9 mouse cellular contexts compared by ENCODE assay signal in the genomic region with DNA sequence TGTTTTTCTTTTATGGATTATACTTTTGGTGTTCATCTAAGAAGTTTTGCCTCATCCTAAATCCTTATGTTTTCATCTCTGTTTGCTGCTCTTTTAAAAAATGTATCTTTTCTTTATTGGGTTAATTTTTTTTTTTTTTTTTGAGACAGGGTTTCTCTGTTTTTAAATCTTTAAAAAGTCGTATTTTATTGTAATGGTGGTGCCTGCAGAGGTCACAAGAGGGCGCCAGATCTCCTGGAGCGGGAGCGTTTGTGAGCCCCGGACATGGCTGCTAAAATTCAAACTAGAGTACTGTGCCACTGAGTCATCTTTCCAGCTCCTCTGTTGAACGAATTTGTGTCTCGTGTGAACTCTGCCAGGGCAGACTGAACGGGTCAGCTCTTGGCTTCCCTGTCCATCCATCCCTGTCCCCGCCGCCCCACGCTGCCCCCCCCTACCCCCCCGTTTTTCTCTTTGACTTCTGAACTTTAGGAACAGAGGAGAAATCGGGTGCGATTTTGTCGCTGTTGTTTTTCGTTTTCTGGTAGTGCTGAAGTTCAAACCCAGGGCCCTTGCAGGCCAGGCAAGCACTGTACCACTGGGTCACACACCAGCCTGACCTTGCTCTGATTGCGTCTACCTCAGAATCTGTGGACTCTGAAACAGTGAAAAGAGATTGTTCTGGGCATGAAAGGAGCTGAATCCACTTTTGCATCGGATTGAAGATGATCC. TPM values are rescaled to one million over a fixed set of nuclear protein-coding genes. Genes with fewer than 3 reads are reported as not detected.
DNase-seq lines count a peak whose midpoint lies in the region; ATAC-seq and TF ChIP-seq lines count a peak whose summit lies in the region.
"Had no signal": no experiment of that assay in that cellular context is flagged by ENCODE, and none has a peak within 500 bp of the region (broad histone marks: within the 10 kb centered on the region; RNA-seq: fewer than 3 reads in every experiment).

No protein-coding gene starts in this region.

- peak; percentile 77 for TF ChIP-seq CTCF in thymus, adult 2 months (IDR thresholded peaks at IDR 0.05; ENCODE audit: borderline replicate concordance, control insufficient read depth, extremely low read depth, insufficient read depth, low read length, poor library complexity)

- no peaks in the 10 kb centered on the region; the same call in 1 of the 2 replicates for H3K4me1 ChIP-seq in embryonic facial prominence, embryonic 12.5 days
- peaks cover 21% of the 10 kb centered on the region for H3K4me1 ChIP-seq in heart, embryonic 13.5 days
- H3K4me1 ChIP-seq in kidney, embryonic 16.5 days (ENCODE audit: insufficient read depth, low read length) = 0 out of 2 replicates have a peak, but pooled peaks cover 8% of the 10 kb centered on the region
- H3K4me1 ChIP-seq in liver, embryonic 16.5 days (ENCODE audit: control insufficient read depth, low read depth, low read length) = no peaks in the 10 kb centered on the region
- H3K4me1 ChIP-seq in neural tube, embryonic 11.5 days (ENCODE audit: control insufficient read depth, insufficient read depth, low read length) = no peaks in the 10 kb centered on the region
- H3K4me1 ChIP-seq in thymus, adult 2 months (replicated peaks; ENCODE audit: control insufficient read depth, insufficient read depth, low read length) = peaks cover 17% of the 10 kb centered on the region

- 13% methylated on average over 18 of the region's 18 CpGs for WGBS in embryonic facial prominence, embryonic 12.5 days
- WGBS in heart, embryonic 13.5 days = 12% methylated on average over 18 of the region's 18 CpGs
- WGBS in kidney, embryonic 16.5 days = 13% methylated on average over 18 of the region's 18 CpGs
- WGBS in liver, embryonic 16.5 days (ENCODE audit: insufficient replicate concordance) = 12% methylated on average over 18 of the region's 18 CpGs
- WGBS in neural tube, embryonic 11.5 days = 20% methylated on average over 18 of the region's 18 CpGs
- WGBS in thymus, adult 2 months = 17% methylated on average over 18 of the region's 18 CpGs

- H3K4me3 ChIP-seq in embryonic facial prominence, embryonic 12.5 days = peak overlapping the region; percentile 33
- H3K4me3 ChIP-seq in heart, embryonic 13.5 days = peak overlapping the region; percentile 52
- peak overlapping the region; percentile 39 for H3K4me3 ChIP-seq in kidney, embryonic 16.5 days (ENCODE audit: low read length)
- H3K4me3 ChIP-seq in liver, embryonic 16.5 days (ENCODE audit: low read depth, low read length) = peak overlapping the region; percentile 30
- peak overlapping the region; percentile 25 for H3K4me3 ChIP-seq in neural tube, embryonic 11.5 days (ENCODE audit: low read depth, low read length)
- H3K4me3 ChIP-seq in thymus, adult 2 months (ENCODE audit: control insufficient read depth, insufficient read depth, low read length) = no peak overlapping the region

- peak overlapping the region; percentile 48 for H3K4me2 ChIP-seq in embryonic facial prominence, embryonic 12.5 days (replicated peaks)
- H3K4me2 ChIP-seq in heart, embryonic 13.5 days = peak overlapping the region; percentile 66
- peak overlapping the region; percentile 49 for H3K4me2 ChIP-seq in kidney, embryonic 16.5 days (replicated peaks; ENCODE audit: low read depth, low read length)
- H3K4me2 ChIP-seq in liver, embryonic 16.5 days (ENCODE audit: low read depth, low read length) = peak overlapping the region; percentile 45
- H3K4me2 ChIP-seq in neural tube, embryonic 11.5 days (ENCODE audit: low read depth) = peak overlapping the region; percentile 34

- peak overlapping the region; percentile 52; the same call in 1 of the 2 replicates for H3K9ac ChIP-seq in embryonic facial prominence, embryonic 12.5 days
- H3K9ac ChIP-seq in heart, embryonic 13.5 days = peak overlapping the region; percentile 73
- H3K9ac ChIP-seq in kidney, embryonic 16.5 days (replicated peaks; ENCODE audit: low read length) = peak overlapping the region; percentile 61; the same call in 1 of the 2 replicates
- H3K9ac ChIP-seq in liver, embryonic 16.5 days (ENCODE audit: low read depth, low read length) = no peak overlapping the region
- H3K9ac ChIP-seq in neural tube, embryonic 11.5 days (ENCODE audit: low read length) = peak overlapping the region; percentile 35

- no peaks in the 10 kb centered on the region for H3K9me3 ChIP-seq in embryonic facial prominence, embryonic 12.5 days
- no peaks in the 10 kb centered on the region for H3K9me3 ChIP-seq in heart, embryonic 13.5 days
- no peaks in the 10 kb centered on the region for H3K9me3 ChIP-seq in kidney, embryonic 16.5 days (ENCODE audit: low read length)
- no peaks in the 10 kb centered on the region for H3K9me3 ChIP-seq in liver, embryonic 16.5 days (replicated peaks; ENCODE audit: control insufficient read depth, low read length)
- H3K9me3 ChIP-seq in neural tube, embryonic 11.5 days (ENCODE audit: control insufficient read depth, low read length) = no peaks in the 10 kb centered on the region

- ATAC-seq in embryonic facial prominence, embryonic 12.5 days (ENCODE audit: insufficient number of reproducible peaks, insufficient read depth, low FRiP score, low TSS enrichment) = no peak
- ATAC-seq in heart, embryonic 13.5 days (ENCODE audit: extremely low read depth, insufficient number of reproducible peaks, low FRiP score, low TSS enrichment) = no peak
- no peak; the same call in 1 of the 2 replicates for ATAC-seq in kidney, embryonic 16.5 days (ENCODE audit: low FRiP score, low TSS enrichment)
- ATAC-seq in liver, embryonic 16.5 days (ENCODE audit: low read depth) = no peak
- ATAC-seq in neural tube, embryonic 11.5 days (ENCODE audit: insufficient read depth, low FRiP score, low TSS enrichment) = no peak

- DNase-seq in CD4-positive, CD25-positive, alpha-beta regulatory T cell, adult 2 months (ENCODE audit: low read depth, low spot score) = peak; percentile 87
- peak; percentile 80 for DNase-seq in adrenal gland, postnatal 10 days
- peak; percentile 69 for DNase-seq in neural tube, embryonic 11.5 days (ENCODE audit: low spot score)
- DNase-seq in thymus, adult 2 months = peak; percentile 67

- H3K27ac ChIP-seq in embryonic facial prominence, embryonic 12.5 days = no peak overlapping the region
- H3K27ac ChIP-seq in heart, embryonic 13.5 days (replicated peaks) = no peak overlapping the region
- no peak overlapping the region for H3K27ac ChIP-seq in kidney, embryonic 16.5 days (ENCODE audit: low read length)
- H3K27ac ChIP-seq in liver, embryonic 16.5 days (ENCODE audit: low read length) = no peak overlapping the region
- H3K27ac ChIP-seq in neural tube, embryonic 11.5 days (ENCODE audit: low read depth, low read length) = no peak overlapping the region
- no peak overlapping the region for H3K27ac ChIP-seq in thymus, adult 2 months (ENCODE audit: control insufficient read depth, insufficient read depth, low read length)

- peaks cover 17% of the 10 kb centered on the region; the same call in 1 of the 2 replicates for H3K27me3 ChIP-seq in embryonic facial prominence, embryonic 12.5 days
- peaks cover 19% of the 10 kb centered on the region for H3K27me3 ChIP-seq in heart, embryonic 13.5 days (replicated peaks)
- no peaks in the 10 kb centered on the region for H3K27me3 ChIP-seq in kidney, embryonic 16.5 days (ENCODE audit: insufficient read depth, low read length)
- H3K27me3 ChIP-seq in liver, embryonic 16.5 days (ENCODE audit: control insufficient read depth, insufficient read depth, low read depth, low read length) = peaks cover 8% of the 10 kb centered on the region
- no peaks in the 10 kb centered on the region for H3K27me3 ChIP-seq in neural tube, embryonic 11.5 days (ENCODE audit: control insufficient read depth, insufficient read depth, low read length)
- H3K27me3 ChIP-seq in thymus, adult 2 months (ENCODE audit: control insufficient read depth, insufficient read depth, low read length) = no peaks in the 10 kb centered on the region

- H3K36me3 ChIP-seq in embryonic facial prominence, embryonic 12.5 days = no peaks in the 10 kb centered on the region
- H3K36me3 ChIP-seq in heart, embryonic 13.5 days = no peaks in the 10 kb centered on the region
- H3K36me3 ChIP-seq in kidney, embryonic 16.5 days (ENCODE audit: insufficient read depth, low read length) = no peaks in the 10 kb centered on the region
- no peaks in the 10 kb centered on the region for H3K36me3 ChIP-seq in liver, embryonic 16.5 days (ENCODE audit: control insufficient read depth, insufficient read depth)
- no peaks in the 10 kb centered on the region for H3K36me3 ChIP-seq in neural tube, embryonic 11.5 days (ENCODE audit: control insufficient read depth, insufficient read depth, low read length)
- no peaks in the 10 kb centered on the region for H3K36me3 ChIP-seq in thymus, adult 2 months (ENCODE audit: control insufficient read depth, insufficient read depth, low read length)

- TF ChIP-seq POLR2A in thymus, adult 2 months (IDR thresholded peaks at IDR 0.05; ENCODE audit: control insufficient read depth, extremely low read depth, insufficient read depth, low read length, poor library complexity) = no peak

RNA-seq across cellular contexts. Expression of a gene that starts 3.3 kb away (rescaled TPM):
- total RNA-seq in adrenal gland, postnatal 10 days (2021) = under 1 TPM; 0.55 to 0.84 TPM
- polyA plus RNA-seq in embryonic facial prominence, embryonic 12.5 days (2016; fragmentation: Nextera tagmentation; extraction: Ambion mirVana) = 3.2 and 5.2 TPM in 2 replicates
- polyA plus RNA-seq in heart, embryonic 13.5 days (2015; fragmentation: Nextera tagmentation; extraction: Ambion mirVana) = 0.66 and 0.83 TPM in 2 replicates
- 0.26 and 0.39 TPM in 2 replicates for polyA plus RNA-seq in kidney, embryonic 16.5 days (2015; fragmentation: Nextera tagmentation; extraction: Ambion mirVana)
- 0.25 and 0.48 TPM in 2 replicates for polyA plus RNA-seq in liver, embryonic 16.5 days (2015; fragmentation: Nextera tagmentation; extraction: Ambion mirVana)
- 1.1 and 1.4 TPM in 2 replicates for polyA plus RNA-seq in neural tube, embryonic 11.5 days (2014; fragmentation: Nextera tagmentation; extraction: Ambion mirVana)
- polyA plus RNA-seq in thymus, adult 2 months (2012; rRNA removed) = 7.8 and 15.2 TPM in 2 replicates

RNA-seq across cellular contexts. Expression of a gene that starts 34.0 kb away (rescaled TPM):
- total RNA-seq in adrenal gland, postnatal 10 days (2021) = 10 to 100 TPM; 45.7 to 52.5 TPM
- 72.8 and 76.9 TPM in 2 replicates for polyA plus RNA-seq in embryonic facial prominence, embryonic 12.5 days (2016; fragmentation: Nextera tagmentation; extraction: Ambion mirVana)
- polyA plus RNA-seq in heart, embryonic 13.5 days (2015; fragmentation: Nextera tagmentation; extraction: Ambion mirVana) = 49.6 and 59.8 TPM in 2 replicates
- polyA plus RNA-seq in kidney, embryonic 16.5 days (2015; fragmentation: Nextera tagmentation; extraction: Ambion mirVana) = 62.8 and 72.2 TPM in 2 replicates
- polyA plus RNA-seq in liver, embryonic 16.5 days (2015; fragmentation: Nextera tagmentation; extraction: Ambion mirVana) = 28.8 and 30.0 TPM in 2 replicates
- polyA plus RNA-seq in neural tube, embryonic 11.5 days (2014; fragmentation: Nextera tagmentation; extraction: Ambion mirVana) = 52.0 and 56.6 TPM in 2 replicates
- polyA plus RNA-seq in thymus, adult 2 months (2012; rRNA removed) = 21.0 and 23.8 TPM in 2 replicates

RNA-seq across cellular contexts. Expression of a gene that starts 53.0 kb away (rescaled TPM):
- total RNA-seq in adrenal gland, postnatal 10 days (2021) = not detected
- not detected in 2 replicates for polyA plus RNA-seq in embryonic facial prominence, embryonic 12.5 days (2016; fragmentation: Nextera tagmentation; extraction: Ambion mirVana)
- polyA plus RNA-seq in heart, embryonic 13.5 days (2015; fragmentation: Nextera tagmentation; extraction: Ambion mirVana) = not detected in 2 replicates
- polyA plus RNA-seq in kidney, embryonic 16.5 days (2015; fragmentation: Nextera tagmentation; extraction: Ambion mirVana) = not detected in 2 replicates
- polyA plus RNA-seq in liver, embryonic 16.5 days (2015; fragmentation: Nextera tagmentation; extraction: Ambion mirVana) = not detected in 2 replicates
- not detected in 2 replicates for polyA plus RNA-seq in neural tube, embryonic 11.5 days (2014; fragmentation: Nextera tagmentation; extraction: Ambion mirVana)
- 0.11 TPM in 1 of 2 replicates, not detected in the other for polyA plus RNA-seq in thymus, adult 2 months (2012; rRNA removed)
- total RNA-seq: gastrocnemius, postnatal 4 days had no signal
